Mouse (Mus musculus): ENCODE data around the gene Mical3. TPM values are rescaled to one million over a fixed set of nuclear protein-coding genes. Genes with fewer than 3 reads are reported as not detected.

Mical3 gene
- total RNA-seq, 2 experiments from 2014 or later: 75.0 to 80.8 TPM

- DNase-seq (ENCODE audit: low spot score in 2 of 2): no peak
Measured at GRCm38 (mm10) chr6:121111448-121112055, 19.2 kb downstream of the Mical3 start.

- DNase-seq (ENCODE audit: low spot score in 2 of 2): peak; percentile 91 to 95
Measured at GRCm38 (mm10) chr6:121109998-121110603, 20.7 kb downstream of the Mical3 start.

GRCm38 (mm10) chr6:121109181-121109981 lies 21.4 kb downstream of the Mical3 start:
- DNase-seq (ENCODE audit: low spot score in 2 of 2): peak in 1 of 2 experiments; percentile 36

GRCm38 (mm10) chr6:121108075-121108474 lies 22.7 kb downstream of the Mical3 start:
- DNase-seq (ENCODE audit: low spot score in 2 of 2): no peak

DNA sequence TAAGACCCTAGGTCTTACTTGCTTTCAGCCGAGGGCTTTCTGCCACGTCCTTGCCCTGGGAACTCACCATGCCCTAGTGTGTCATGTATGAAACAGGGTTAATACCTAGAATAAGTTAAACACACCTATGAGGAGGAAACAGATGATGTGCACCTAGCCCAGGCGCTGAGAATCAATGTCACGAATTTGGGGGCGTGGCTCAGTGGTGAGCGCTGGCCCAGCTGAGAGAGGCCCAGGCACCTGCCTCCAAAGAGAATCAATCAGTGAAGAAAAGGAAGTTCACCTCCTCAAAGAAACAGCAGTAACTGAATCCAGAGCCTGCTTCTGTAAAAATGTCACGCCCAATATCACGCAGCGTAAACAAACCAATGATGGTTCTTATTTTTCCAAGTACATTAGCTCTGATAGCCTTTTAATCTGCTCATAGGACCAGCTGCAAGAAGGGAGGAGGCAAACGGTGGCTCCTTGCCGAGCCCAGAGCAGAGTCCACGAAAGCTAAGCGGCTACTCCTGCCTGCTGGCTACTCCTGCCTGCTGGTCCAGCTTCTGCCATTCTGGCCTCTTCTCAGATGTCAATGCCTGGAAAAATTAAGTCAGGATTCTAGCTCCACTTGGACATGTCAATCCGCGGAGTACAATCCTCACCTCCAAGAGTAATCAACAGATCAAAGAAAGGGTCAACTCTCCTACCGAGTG lies 23.9 kb downstream of the Mical3 start:
- no peak for DNase-seq (ENCODE audit: low spot score in 2 of 2)

GRCm38 (mm10) chr6:121105726-121106125 lies 25.1 kb downstream of the Mical3 start:
- DNase-seq (ENCODE audit: low spot score in 2 of 2): no peak

DNA sequence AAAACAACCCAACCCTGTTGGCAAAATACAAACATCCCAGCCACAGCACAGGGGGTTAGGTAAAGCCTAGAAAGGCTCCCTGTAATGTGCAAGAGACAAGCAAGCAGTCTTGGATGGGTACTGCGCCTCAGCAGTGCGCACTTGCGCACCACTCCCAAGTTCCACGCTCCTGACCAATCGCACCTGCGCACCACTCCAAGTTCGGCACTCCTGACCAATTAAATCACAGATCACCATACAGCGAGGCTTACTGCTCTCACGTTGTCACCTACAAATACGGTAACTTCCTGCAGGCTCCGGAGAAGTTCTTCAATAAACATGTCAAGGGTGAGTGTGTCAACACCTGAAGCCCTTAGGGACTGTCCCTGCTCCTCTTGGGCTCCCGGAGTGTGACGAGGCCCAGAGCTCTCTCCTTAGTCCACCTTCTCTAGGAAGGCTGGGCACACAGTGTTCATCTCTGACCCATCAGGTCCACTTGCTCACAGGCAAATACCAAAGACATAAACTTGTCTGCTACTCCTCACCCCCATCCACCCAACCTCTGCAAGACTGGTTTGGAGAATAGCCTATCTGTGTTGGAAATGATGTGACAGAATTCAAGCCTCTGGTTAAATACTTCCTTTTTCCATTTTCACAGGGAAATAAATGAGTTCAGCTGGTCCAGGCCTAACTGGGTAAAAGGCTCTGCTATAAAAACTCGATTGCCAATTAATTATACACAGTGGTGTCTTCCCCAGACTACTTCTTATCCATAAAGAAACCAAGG lies 27.2 kb downstream of the Mical3 start:
- DNase-seq (ENCODE audit: low spot score in 2 of 2): no peak

DNA sequence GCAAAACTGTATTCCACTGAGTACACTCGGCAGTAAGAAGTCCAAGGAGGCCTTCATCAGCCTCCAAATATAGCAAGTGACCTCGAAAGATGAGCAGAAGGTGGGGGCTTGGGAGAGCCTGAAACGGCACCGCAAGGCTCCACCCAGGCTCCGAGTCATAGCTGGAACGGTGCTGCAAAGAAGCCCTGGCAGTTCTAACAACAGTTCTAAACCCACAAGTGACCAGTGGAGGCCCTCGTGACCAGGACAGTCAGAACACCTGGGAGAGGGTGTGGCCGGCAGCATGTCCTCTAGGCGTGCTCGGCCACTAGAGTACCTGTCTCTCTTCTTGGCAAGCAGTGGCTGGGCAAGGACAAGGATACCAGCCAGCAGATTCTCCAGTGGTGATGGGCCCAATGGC lies 27.9 kb downstream of the Mical3 start:
- DNase-seq (ENCODE audit: low spot score in 2 of 2): no peak

GRCm38 (mm10) chr6:121102084-121102483 lies 28.7 kb downstream of the Mical3 start:
- no peak for DNase-seq (ENCODE audit: low spot score in 2 of 2)

GRCm38 (mm10) chr6:121101201-121101600 lies 29.6 kb downstream of the Mical3 start:
- no peak for DNase-seq (ENCODE audit: low spot score in 2 of 2)

DNA sequence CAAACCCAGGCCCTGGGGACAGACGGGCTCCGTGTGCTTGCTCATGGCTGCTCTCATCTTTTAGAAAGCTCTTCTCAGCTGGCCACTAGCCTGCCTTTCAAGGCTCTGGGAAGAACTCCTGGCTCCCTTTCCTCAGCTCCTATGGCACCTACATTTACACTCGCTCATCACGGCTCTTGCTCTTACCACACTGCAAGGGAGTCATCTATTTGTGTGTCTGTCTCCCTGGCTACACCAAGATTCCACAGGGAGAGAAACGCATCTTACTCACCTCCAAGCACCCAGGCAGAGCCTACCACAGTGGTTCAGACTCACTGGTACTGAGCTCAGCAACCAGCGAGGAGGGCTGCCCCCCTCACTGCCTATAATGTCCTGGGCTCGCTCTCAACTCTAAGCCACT lies 31.0 kb downstream of the Mical3 start:
- no peak for DNase-seq (ENCODE audit: low spot score in 2 of 2)

DNA sequence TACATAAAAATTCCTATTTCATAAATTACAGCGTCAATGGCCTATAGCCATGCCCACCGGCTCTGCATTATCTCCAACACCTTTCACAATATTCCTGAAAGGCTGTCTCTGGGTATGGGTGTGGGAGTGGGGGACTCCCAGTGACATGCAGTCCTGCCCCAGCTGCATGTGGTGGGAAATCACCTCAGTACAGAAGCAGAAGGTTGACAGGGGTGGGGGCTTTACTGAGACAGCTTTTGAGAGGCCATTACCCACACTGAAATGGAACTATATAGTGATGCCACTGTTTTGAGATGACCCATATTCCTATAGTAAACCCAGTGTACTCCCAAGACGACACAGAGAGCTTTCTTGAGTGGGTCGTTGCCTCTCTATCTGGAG lies 31.6 kb downstream of the Mical3 start:
- no peak for DNase-seq (ENCODE audit: low spot score in 2 of 2)

GRCm38 (mm10) chr6:121098511-121099227 lies 32.1 kb downstream of the Mical3 start:
- peak in 1 of 2 experiments; percentile 33 for DNase-seq (ENCODE audit: low spot score in 2 of 2)

DNA sequence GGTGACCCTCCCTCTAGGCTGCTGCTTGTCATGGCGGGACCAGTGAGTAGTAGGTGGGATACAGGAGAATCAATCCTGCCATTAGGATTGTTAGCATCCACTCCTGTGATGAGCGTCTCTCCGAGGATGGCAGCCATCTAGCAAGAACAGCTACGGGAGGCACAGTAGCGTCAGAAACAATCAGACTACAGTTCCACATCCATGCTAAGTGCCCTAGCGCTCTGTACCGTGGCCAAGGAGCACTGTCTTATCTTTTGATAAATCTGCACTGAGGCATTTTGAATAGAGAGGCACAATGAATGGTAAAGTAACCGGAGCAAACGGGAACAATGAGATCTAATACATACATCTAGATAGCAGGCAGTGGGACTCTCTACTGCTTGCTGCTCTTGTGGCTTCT lies 32.7 kb downstream of the Mical3 start:
- DNase-seq (ENCODE audit: low spot score in 2 of 2): no peak

DNA sequence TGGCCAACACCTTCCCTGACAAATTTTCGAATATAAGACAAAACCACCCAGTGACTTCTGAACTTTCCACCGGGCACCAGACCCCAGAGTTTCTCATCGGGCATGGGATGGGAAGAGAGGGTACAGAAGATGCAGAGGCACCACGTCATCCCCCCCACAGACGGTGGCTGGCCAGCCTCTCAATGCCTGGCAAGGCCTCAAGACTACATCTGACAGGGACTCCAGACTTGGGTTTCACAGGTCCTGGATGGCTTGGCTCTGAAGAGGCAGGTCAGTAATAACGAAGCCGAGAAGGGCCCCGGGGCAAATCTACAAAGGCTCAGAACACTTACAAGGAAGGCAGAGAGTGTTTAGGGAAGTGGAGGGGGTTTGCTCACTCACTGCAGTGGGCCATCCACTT lies 33.9 kb downstream of the Mical3 start:
- no peak for DNase-seq (ENCODE audit: low spot score in 2 of 2)

DNA sequence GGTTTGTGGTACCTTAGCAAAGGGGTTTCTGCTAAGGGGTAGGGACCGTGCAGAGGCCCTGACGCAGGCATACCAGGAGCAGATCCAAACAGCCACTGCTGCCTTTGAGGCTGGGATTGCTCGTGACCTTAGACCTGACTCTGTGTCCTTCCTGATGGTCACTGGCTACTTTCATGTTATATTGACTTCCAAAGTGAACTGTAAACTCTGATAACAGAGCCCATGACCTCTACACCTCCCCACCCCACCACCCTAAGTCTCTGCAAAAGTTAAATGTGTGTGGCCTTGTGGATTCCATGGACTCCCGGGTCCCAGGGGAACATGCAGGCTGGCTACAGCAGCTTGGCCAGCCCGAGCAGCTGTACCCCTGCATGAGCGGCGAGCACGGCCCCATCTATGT lies 34.4 kb downstream of the Mical3 start:
- DNase-seq (ENCODE audit: low spot score in 2 of 2): no peak

DNA sequence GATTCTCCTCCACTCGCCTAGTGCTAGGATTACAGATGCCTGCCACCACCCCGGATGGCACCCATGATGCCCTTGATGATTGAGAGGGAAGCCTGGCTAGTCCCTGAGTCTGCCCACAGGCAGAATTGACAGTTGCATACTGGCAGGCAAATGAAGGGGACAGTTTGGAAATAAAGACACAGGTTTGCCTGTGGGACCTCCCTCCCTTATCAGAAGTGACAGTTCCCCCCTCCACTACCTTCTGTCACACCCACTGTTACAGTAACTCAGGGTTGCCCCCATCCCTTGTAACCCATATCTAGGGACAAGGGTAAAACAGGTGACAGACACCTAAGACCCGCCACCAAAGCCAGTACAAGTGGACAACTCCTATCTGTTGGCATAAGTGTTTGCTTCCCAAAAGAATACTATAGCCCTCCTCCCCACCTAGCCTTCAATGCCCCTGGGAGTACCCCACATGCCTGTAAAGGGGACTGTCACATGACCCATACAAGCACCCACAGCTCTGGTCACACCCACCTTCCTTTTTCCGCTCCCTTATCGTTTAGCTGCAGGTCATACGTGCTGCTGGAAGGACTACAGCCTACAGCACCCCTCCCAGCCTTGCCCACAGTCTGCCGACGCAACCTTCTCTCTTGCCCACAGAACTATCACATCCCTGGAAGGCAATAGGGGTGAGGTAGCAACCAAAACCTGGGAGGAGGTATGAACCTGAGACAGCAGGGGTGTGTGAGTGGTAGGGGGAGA lies 37.0 kb downstream of the Mical3 start:
- DNase-seq (ENCODE audit: low spot score in 2 of 2): no peak

- DNase-seq (ENCODE audit: low spot score in 2 of 2): no peak
Measured at GRCm38 (mm10) chr6:121090786-121091185, 40.0 kb downstream of the Mical3 start.

GRCm38 (mm10) chr6:121087586-121088245 lies 43.1 kb downstream of the Mical3 start:
- no peak for DNase-seq (ENCODE audit: low spot score in 2 of 2)
